ENCODE assay signal across 11 mouse cellular contexts in the genomic region with DNA sequence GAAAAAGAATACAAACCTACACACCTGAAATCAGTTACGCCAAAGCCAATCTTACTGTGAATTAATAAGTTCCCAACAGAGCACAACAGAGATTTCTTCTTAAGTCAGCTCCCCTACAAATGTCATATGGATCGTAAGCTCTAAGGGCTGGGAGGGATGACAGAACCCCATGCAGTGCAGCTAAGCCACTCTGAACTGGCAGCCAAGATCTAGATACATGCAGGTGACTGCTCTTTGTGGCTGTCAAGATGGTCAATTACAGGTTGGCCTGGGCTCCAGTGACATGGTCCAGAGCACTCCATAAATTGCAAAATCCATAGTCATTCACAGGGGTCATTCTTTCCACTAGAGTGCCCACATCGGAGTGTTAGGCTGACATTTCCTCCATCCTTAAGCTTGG.
"Had no signal": no experiment of that assay in that cellular context is flagged by ENCODE, and none has a peak within 500 bp of the region (broad histone marks: within the 10 kb centered on the region; RNA-seq: fewer than 3 reads in every experiment).

No protein-coding gene starts in this region.

- H3K27ac ChIP-seq: limb, embryonic 13.5 days; liver, embryonic 14.5 days; midbrain, embryonic 12.5 days had no signal

- H3K9me3 ChIP-seq: limb, embryonic 13.5 days; midbrain, embryonic 12.5 days had no signal

- H3K4me2 ChIP-seq: limb, embryonic 13.5 days; midbrain, embryonic 12.5 days had no signal

- H3K27me3 ChIP-seq: limb, embryonic 13.5 days; midbrain, embryonic 12.5 days had no signal

- H3K36me3 ChIP-seq: limb, embryonic 13.5 days; midbrain, embryonic 12.5 days had no signal

- H3K9ac ChIP-seq: limb, embryonic 13.5 days; liver, embryonic 14.5 days; midbrain, embryonic 12.5 days had no signal

- DNase-seq: kidney, postnatal 36 days; layer of hippocampus, adult 9-11 months; layer of hippocampus, postnatal 36 days; lung, adult 18-20 months; right cerebral cortex, adult 18-20 months; right cerebral cortex, postnatal 25 days; thymus, postnatal 36 days had no signal

- H3K4me1 ChIP-seq: limb, embryonic 13.5 days had no signal

- H3K4me3 ChIP-seq: limb, embryonic 13.5 days; midbrain, embryonic 12.5 days had no signal

- ATAC-seq: midbrain, embryonic 16.5 days had no signal
